Mouse (Mus musculus) spleen, postnatal 10 days (tissue): Measurements from ENCODE around the gene Gpr50.

Experiments used
- DNase-seq, 2 experiments: peaks; one replicate each; pipeline ENCODE4 v3.0.0; 2021 to 2022; ENCODE audit warnings: low spot score in 2 of 2

Gene Gpr50

DNA sequence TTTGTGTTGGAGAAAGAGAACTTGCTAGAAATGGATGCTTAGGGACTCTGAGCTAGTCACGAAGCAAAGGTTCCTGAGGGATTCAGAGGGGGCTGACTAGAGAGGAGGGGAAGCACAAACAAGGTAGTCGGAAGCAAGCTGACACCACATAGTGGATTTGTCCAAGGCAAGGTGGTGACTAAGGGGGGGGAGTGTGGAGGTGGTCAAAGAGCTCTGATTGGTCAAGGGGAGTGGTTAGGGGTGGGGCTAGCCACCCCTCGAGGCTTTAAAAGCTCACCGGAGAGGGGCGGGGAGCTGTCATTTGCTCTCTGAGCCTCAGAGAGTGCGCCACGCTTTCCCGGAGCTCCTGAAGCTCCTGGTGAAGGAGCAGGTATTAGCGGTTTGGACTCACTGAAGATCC, at the start of gene Gpr50:
Gene Gpr50 (plus strand): TSS at position 294 of the 400 bp plus-strand sequence.
- no peak for DNase-seq

- DNase-seq = no peak
Measured at GRCm38 (mm10) chrX:71622286-71622685, 41.2 kb upstream of the Gpr50 start.

DNA sequence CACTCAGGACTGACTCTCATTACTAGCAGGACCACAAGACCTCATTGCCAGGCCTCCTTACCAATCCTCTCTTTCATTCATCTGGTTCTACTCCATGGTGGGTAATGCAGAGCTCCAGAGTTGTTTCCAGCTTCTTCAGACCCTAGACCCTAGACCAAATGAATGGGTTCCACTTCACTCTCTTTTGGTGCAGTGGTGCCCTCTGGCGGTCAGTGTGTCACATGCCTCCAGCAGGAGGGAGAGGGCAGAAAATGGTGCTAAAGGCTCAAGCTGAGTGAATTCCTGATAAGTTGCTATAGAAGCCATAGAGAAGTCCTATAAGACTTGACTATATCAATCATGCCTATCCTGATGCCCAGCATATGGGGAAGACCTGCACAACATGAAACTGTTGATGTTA, 39.6 kb upstream of the Gpr50 start:
- DNase-seq = peak in 1 of 2 experiments; percentile 60

- peak; percentile 21 to 53 for DNase-seq
Measured at GRCm38 (mm10) chrX:71628306-71628705, 35.2 kb upstream of the Gpr50 start.

- no peak for DNase-seq
Measured at GRCm38 (mm10) chrX:71630709-71631108, 32.8 kb upstream of the Gpr50 start.

- no peak for DNase-seq
Measured at GRCm38 (mm10) chrX:71631130-71631529, 32.3 kb upstream of the Gpr50 start.

- peak; percentile 14 to 45 for DNase-seq
Measured at GRCm38 (mm10) chrX:71647958-71648357, 15.5 kb upstream of the Gpr50 start.

GRCm38 (mm10) chrX:71648434-71648833, 15.0 kb upstream of the Gpr50 start:
- no peak for DNase-seq

GRCm38 (mm10) chrX:71648848-71649454, 14.5 kb upstream of the Gpr50 start:
- DNase-seq = no peak

- no peak for DNase-seq
Measured at GRCm38 (mm10) chrX:71649993-71650392, 13.5 kb upstream of the Gpr50 start.

DNA sequence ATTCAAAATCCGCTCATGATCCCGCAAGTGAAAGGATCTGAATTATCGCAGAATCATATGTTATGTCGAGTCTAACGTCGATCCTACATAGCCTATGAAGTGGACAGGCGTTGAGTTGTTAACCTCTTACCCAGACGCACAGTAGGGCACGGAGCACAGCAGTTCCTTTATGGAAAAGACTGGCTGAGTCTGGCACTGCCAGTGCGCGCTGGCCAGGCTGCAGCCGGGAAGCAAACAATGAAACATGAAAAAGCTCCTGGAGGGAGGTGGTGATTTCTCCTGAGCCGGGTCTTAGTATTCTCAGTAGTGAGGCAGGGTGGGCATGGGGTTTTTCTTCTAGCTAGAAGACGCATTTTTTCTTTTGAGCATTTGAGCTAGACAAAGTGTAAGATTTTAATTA, 1.7 kb upstream of the Gpr50 start:
- no peak for DNase-seq

- DNase-seq = no peak
Measured at GRCm38 (mm10) chrX:71663871-71664687, 612 bp downstream of the Gpr50 start.

DNA sequence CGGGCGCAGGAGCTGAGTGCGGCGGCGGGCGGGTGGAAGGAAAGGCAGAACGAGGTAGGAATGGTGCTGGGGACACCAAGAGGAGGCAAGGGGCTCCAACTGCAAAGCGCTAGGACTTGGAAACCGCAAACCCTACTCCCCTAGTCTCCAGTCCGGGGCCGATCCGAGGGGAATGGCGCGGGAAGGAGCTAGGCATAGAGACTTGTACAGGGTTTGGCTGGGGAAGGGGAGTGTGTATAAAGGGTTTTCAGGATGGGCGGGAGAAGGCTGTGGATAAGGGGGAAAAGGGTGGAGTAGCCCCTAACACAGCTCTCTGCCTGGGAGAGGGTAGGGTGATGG, 1.2 kb downstream of the Gpr50 start:
- DNase-seq = no peak

- DNase-seq = no peak
Measured at GRCm38 (mm10) chrX:71670254-71670653, 6.8 kb downstream of the Gpr50 start.

DNA sequence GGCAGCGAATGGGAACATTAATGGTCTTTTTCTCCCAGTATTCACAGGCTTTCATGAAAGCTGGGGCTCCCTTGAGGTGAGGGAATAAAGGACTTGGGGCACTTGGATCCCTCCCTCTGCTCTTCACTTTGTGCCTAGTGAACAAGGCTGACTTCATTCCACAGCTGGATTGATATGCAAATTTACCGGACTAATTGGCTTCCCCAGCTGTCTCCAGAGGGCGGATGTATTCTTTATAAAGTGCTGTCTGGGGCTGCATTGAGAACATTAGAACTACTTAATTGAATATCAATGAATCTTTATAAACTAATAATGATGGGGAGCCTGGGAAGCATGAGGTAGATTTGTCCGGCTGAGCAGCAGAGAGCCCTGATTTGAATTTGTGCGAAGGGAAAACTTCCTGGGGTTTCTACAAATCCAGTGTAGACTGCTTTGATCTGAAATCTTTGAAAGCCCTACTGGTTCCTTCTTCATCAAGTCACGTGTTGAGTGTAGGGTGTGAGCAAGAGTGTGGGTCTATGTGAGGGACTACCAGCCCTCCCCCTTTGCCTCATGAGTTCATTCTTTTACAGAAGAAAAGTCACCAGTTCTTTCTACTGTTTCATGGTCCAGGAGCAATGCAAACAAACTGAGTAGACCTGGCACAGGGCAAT, 37.5 kb downstream of the Gpr50 start:
- no peak for DNase-seq
